Mouse (Mus musculus) MEL (cell line): ENCODE measurements at regions not wholly inside any gene's neighbourhood (a gene's known extent, or its start where the extent isn't known, plus 50 kb on each side); places are given as distances from the start of the nearest gene placed in this dataset.

ENCODE experiments used
- DNase-seq: peaks from one replicate; pipeline ENCODE4 v3.0.0; 2011; ENCODE audit warnings: low read depth, low spot score
- H3K27ac ChIP-seq: 2 replicates; pipeline ENCODE4 v1.5.1; 2012; ENCODE audit warnings: low read depth, mild to moderate bottlenecking, control low read depth, low read length, moderate library complexity; ENCODE audit not compliant: control insufficient read depth
- H3K27me3 ChIP-seq, 2 experiments: fragments of 150-350 bp in 1 of 2; sonication (generic) in 1 of 2; 2 replicates each; pipeline ENCODE4 v1.6.1; 2012; ENCODE audit warnings: low read length in 2 of 2, mild to moderate bottlenecking in 2 of 2, improper control_type of control experiment in 1 of 2, moderate library complexity in 1 of 2; ENCODE audit not compliant: insufficient read depth in 2 of 2, control insufficient read depth in 1 of 2
- H3K36me3 ChIP-seq, 2 experiments: 2 replicates each; pipeline ENCODE4 v1.6.1; 2012 to 2014; ENCODE audit warnings: low read length in 2 of 2, improper control_type of control experiment in 1 of 2, inconsistent platforms in 1 of 2, mild to moderate bottlenecking in 1 of 2; ENCODE audit not compliant: insufficient read depth in 2 of 2, control insufficient read depth in 1 of 2
- H3K4me1 ChIP-seq, 2 experiments: fragments of 150-350 bp in 1 of 2; sonication (generic) in 1 of 2; 2 replicates each; pipeline ENCODE4 v1.6.1; 2012; ENCODE audit warnings: low read length in 2 of 2, improper control_type of control experiment in 1 of 2, mild to moderate bottlenecking in 1 of 2; ENCODE audit not compliant: insufficient read depth in 2 of 2, control insufficient read depth in 1 of 2
- H3K4me3 ChIP-seq, 2 experiments: fragments of 150-350 bp in 1 of 2; sonication (generic) in 1 of 2; 2 replicates each; pipeline ENCODE4 v1.5.1; 2012; ENCODE audit warnings: low read depth in 2 of 2, low read length in 2 of 2, mild to moderate bottlenecking in 2 of 2, moderate library complexity in 2 of 2, control low read depth in 1 of 2, improper control_type of control experiment in 1 of 2; ENCODE audit not compliant: control insufficient read depth in 1 of 2, insufficient read depth in 1 of 2
- H3K79me2 ChIP-seq: 2 replicates; pipeline ENCODE4 v1.6.1; 2012; ENCODE audit warnings: mild to moderate bottlenecking, low read length, moderate library complexity; ENCODE audit not compliant: control insufficient read depth, poor library complexity, insufficient read depth
- H3K9ac ChIP-seq: 2 replicates; pipeline ENCODE4 v1.6.1; 2012; ENCODE audit warnings: low read depth, mild to moderate bottlenecking, control low read depth, low read length, moderate library complexity; ENCODE audit not compliant: control insufficient read depth, poor library complexity, severe bottlenecking
- H3K9me3 ChIP-seq: fragments of 150-350 bp; sonication (generic); replicated peaks from 2 replicates; pipeline ENCODE4 v1.6.1; 2012; ENCODE audit warnings: mild to moderate bottlenecking, low read length, improper control_type of control experiment, moderate library complexity; ENCODE audit not compliant: insufficient read depth
- BHLHE40 ChIP-seq: IDR thresholded peaks from 2 replicates; pipeline ENCODE4 v1.6.1; 2012; ENCODE audit warnings: low read depth, mild to moderate bottlenecking, inconsistent platforms, low read length, improper control_type of control experiment, borderline replicate concordance
- CHD1 ChIP-seq: IDR thresholded peaks from 2 replicates; pipeline ENCODE4 v1.6.1; 2012; ENCODE audit warnings: low read depth, mild to moderate bottlenecking, inconsistent platforms, low read length, improper control_type of control experiment
- CTCF ChIP-seq, 3 experiments: IDR thresholded peaks in 2 of 3; conservative IDR thresholded peaks in 1 of 3; 2 replicates each; pipeline ENCODE4 v1.5.1; 2011 to 2012; ENCODE audit warnings: low read length in 3 of 3, low read depth in 2 of 3, mild to moderate bottlenecking in 2 of 3, improper control_type of control experiment in 1 of 3, inconsistent platforms in 1 of 3, mixed read lengths in 1 of 3, moderate library complexity in 1 of 3; ENCODE audit not compliant: control insufficient read depth in 1 of 3, insufficient read depth in 1 of 3, poor library complexity in 1 of 3, severe bottlenecking in 1 of 3
- E2F4 ChIP-seq: IDR thresholded peaks from 2 replicates; pipeline ENCODE4 v1.6.1; 2011; ENCODE audit warnings: low read depth, low read length, improper control_type of control experiment, borderline replicate concordance
- EP300 ChIP-seq, 2 experiments: IDR thresholded peaks; 2 replicates each; pipeline ENCODE4 v1.6.1; 2011; ENCODE audit warnings: improper control_type of control experiment in 2 of 2, low read length in 2 of 2, low read depth in 1 of 2, mild to moderate bottlenecking in 1 of 2
- GATA1 ChIP-seq: IDR thresholded peaks from 2 replicates; pipeline ENCODE4 v1.6.1; 2011; ENCODE audit warnings: low read depth, low read length, improper control_type of control experiment
- HCFC1 ChIP-seq: IDR thresholded peaks from 2 replicates; pipeline ENCODE4 v1.6.1; 2012; ENCODE audit warnings: low read depth, mild to moderate bottlenecking, inconsistent platforms, low read length, improper control_type of control experiment, moderate library complexity
- KAT2A ChIP-seq: conservative IDR thresholded peaks from 2 replicates; pipeline ENCODE4 v1.6.1; 2012; ENCODE audit warnings: low read depth, low read length, improper control_type of control experiment, inconsistent platforms
- MAFK ChIP-seq: IDR thresholded peaks from 2 replicates; pipeline ENCODE4 v1.6.1; 2011; ENCODE audit warnings: low read depth, mild to moderate bottlenecking, low read length, improper control_type of control experiment, borderline replicate concordance
- MAX ChIP-seq: IDR thresholded peaks from 2 replicates; pipeline ENCODE4 v1.6.1; 2011; ENCODE audit warnings: low read length, improper control_type of control experiment
- MAZ ChIP-seq: IDR thresholded peaks from 2 replicates; pipeline ENCODE4 v1.6.1; 2012; ENCODE audit warnings: low read depth, mild to moderate bottlenecking, inconsistent platforms, low read length, improper control_type of control experiment
- MYC ChIP-seq: IDR thresholded peaks from 2 replicates; pipeline ENCODE4 v1.6.1; 2011; ENCODE audit warnings: low read depth, mild to moderate bottlenecking, low read length, improper control_type of control experiment, moderate library complexity
- NELFE ChIP-seq: IDR thresholded peaks from 2 replicates; pipeline ENCODE4 v1.6.1; 2011; ENCODE audit warnings: low read depth, low read length, improper control_type of control experiment
- NRF1 ChIP-seq: IDR thresholded peaks from 2 replicates; pipeline ENCODE4 v1.6.1; 2014; ENCODE audit warnings: low read depth, mild to moderate bottlenecking, inconsistent platforms, low read length, improper control_type of control experiment, moderate library complexity; ENCODE audit not compliant: poor library complexity, insufficient read depth, severe bottlenecking
- POLR2AphosphoS5 ChIP-seq: IDR thresholded peaks from 2 replicates; pipeline ENCODE4 v1.6.1; 2012; ENCODE audit warnings: low read depth, borderline replicate concordance, mild to moderate bottlenecking, inconsistent platforms, low read length, moderate library complexity, mixed read lengths
- SMC3 ChIP-seq: IDR thresholded peaks from 2 replicates; pipeline ENCODE4 v1.6.1; 2011; ENCODE audit warnings: low read depth, low read length, improper control_type of control experiment
- TAL1 ChIP-seq: IDR thresholded peaks from 2 replicates; pipeline ENCODE4 v1.6.1; 2012; ENCODE audit warnings: mild to moderate bottlenecking, inconsistent platforms, low read length, moderate library complexity, mixed read lengths
- TBP ChIP-seq: IDR thresholded peaks from 2 replicates; pipeline ENCODE4 v1.8.0; 2011; ENCODE audit warnings: low read depth, low read length, improper control_type of control experiment
- USF1 ChIP-seq: IDR thresholded peaks from 2 replicates; pipeline ENCODE4 v1.6.1; 2014; ENCODE audit warnings: low read depth, mild to moderate bottlenecking, inconsistent platforms, low read length, improper control_type of control experiment, moderate library complexity
- ZC3H11A ChIP-seq: IDR thresholded peaks from 2 replicates; pipeline ENCODE4 v1.6.1; 2012; ENCODE audit warnings: low read depth, mild to moderate bottlenecking, inconsistent platforms, low read length, improper control_type of control experiment
- ZMIZ1 ChIP-seq: IDR thresholded peaks from 2 replicates; pipeline ENCODE4 v1.6.1; 2012; ENCODE audit warnings: low read depth, mild to moderate bottlenecking, inconsistent platforms, low read length, improper control_type of control experiment, moderate library complexity
- ZNF384 ChIP-seq: IDR thresholded peaks from 2 replicates; pipeline ENCODE4 v1.6.1; 2012; ENCODE audit warnings: low read depth, mild to moderate bottlenecking, inconsistent platforms, low read length, improper control_type of control experiment

DNA sequence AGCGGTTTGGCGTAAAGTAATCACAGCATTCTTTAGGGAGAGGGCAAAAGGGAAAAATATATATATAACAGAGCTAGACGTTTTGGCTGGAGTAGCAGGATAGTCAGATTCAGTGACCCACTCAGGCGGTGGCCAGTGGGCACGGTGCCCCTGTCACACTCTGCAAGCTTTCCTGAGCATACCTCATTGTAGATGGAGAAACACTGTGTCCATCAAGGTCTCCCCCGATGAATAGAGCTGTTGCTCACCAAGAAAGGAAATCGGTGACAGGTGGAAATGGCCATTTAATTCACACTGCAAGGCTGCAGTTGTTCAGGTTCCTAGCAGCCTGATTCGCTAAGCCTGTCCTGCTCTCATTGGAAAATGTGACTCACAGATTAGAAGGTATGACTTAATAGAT, 365.1 kb upstream of the Auts2 start:
- DNase-seq: no peak
- Histone ChIP-seq H3K4me3 (no peak overlapping the region), H3K4me1 (no peaks in the 10 kb centered on the region), H3K79me2 (no peaks in the 10 kb centered on the region), H3K36me3 (no peaks in the 10 kb centered on the region), H3K9ac (no peak overlapping the region), H3K27ac (no peak overlapping the region), H3K9me3 (no peaks in the 10 kb centered on the region), H3K27me3 (no peaks in the 10 kb centered on the region)
- TF ChIP-seq ZNF384 (no peak), E2F4 (no peak), TBP (no peak), MAZ (no peak), BHLHE40 (no peak), CHD1 (no peak), GATA1 (no peak), TAL1 (no peak), HCFC1 (no peak)

GRCm38 (mm10) chr5:132892591-132892990, 349.4 kb upstream of the Auts2 start:
- Histone ChIP-seq H3K4me1 (no peaks in the 10 kb centered on the region), H3K27me3 (no peaks in the 10 kb centered on the region), H3K9ac (no peak overlapping the region), H3K79me2 (no peaks in the 10 kb centered on the region), H3K27ac (no peak overlapping the region), H3K36me3 (no peaks in the 10 kb centered on the region), H3K4me3 (no peak overlapping the region), H3K9me3 (no peaks in the 10 kb centered on the region)
- TF ChIP-seq MAFK (no peak), POLR2AphosphoS5 (no peak), NRF1 (no peak), SMC3 (no peak), MYC (no peak), KAT2A (no peak), NELFE (no peak), USF1 (no peak), ZMIZ1 (no peak), CTCF (IDR thresholded peaks at IDR 0.05 in 2 of 3, conservative IDR thresholded peaks at IDR 0.05 in 1 of 3; ENCODE audit: control insufficient read depth in 1 of 3, insufficient read depth in 1 of 3, low read depth in 2 of 3, low read length in 3 of 3, poor library complexity in 1 of 3, severe bottlenecking in 1 of 3) (no peak), EP300 (IDR thresholded peaks at IDR 0.05; ENCODE audit: low read depth in 1 of 2, low read length in 2 of 2) (no peak), BHLHE40 (no peak), ZNF384 (no peak), ZC3H11A (no peak), MAX (no peak)
- DNase-seq: no peak
